Mouse (Mus musculus): ENCODE data around the gene Tes.

DNA sequence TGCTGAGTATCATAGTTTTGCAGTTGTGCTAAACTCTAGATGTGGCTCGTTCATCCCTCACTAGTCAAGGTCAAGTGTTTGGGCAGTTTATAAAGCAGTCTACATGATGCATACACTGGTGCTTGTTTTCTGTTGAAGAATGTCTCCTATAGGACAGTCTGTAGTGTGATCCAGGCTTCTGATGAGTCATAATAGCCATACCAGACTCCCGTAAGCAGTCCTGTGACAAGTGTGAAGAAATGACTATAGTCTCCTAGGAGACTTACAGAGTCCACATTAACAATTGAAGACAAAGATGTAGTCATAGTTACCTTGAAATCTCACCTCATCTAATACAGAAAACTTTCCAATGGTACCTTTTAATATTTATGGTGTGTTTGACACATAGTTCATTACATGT lies 4.8 kb upstream of the Tes start:
- TF ChIP-seq CTCF (IDR thresholded peaks at IDR 0.05; ENCODE audit: control insufficient read depth, insufficient read depth, low read length) (no peak), POLR2A (IDR thresholded peaks at IDR 0.05; ENCODE audit: borderline replicate concordance, control insufficient read depth, low read depth, low read length) (no peak)

Data from bone marrow, adult 2 months (tissue).